ENCODE assay signal across 19 mouse cellular contexts in genomic region chr16:49812821-49813616, GRCm38 (mm10). TPM values are rescaled to one million over a fixed set of nuclear protein-coding genes. Genes with fewer than 3 reads are reported as not detected.
DNase-seq lines count a peak whose midpoint lies in the region; ATAC-seq and TF ChIP-seq lines count a peak whose summit lies in the region.
"Had no signal": no experiment of that assay in that cellular context is flagged by ENCODE, and none has a peak within 500 bp of the region (broad histone marks: within the 10 kb centered on the region; RNA-seq: fewer than 3 reads in every experiment).

No protein-coding gene starts in this region.

- H3K4me3 ChIP-seq in forebrain, embryonic 14.5 days (ENCODE audit: low read depth, low read length), result no peak overlapping the region
- H3K4me3 ChIP-seq in forebrain, embryonic 15.5 days, result no peak overlapping the region
- no peak overlapping the region for H3K4me3 ChIP-seq in embryonic facial prominence, embryonic 14.5 days (ENCODE audit: low read depth, low read length)
- no peak overlapping the region for H3K4me3 ChIP-seq in limb, embryonic 12.5 days (replicated peaks)
- no peak overlapping the region for H3K4me3 ChIP-seq in midbrain, embryonic 13.5 days (replicated peaks)
- H3K4me3 ChIP-seq: erythroblast, embryonic 14.5 days; hindbrain, embryonic 13.5 days; liver, embryonic 15.5 days had no signal

- WGBS in forebrain, embryonic 14.5 days, result 48% methylated on average over 10 of the region's 10 CpGs
- WGBS in forebrain, embryonic 15.5 days, result 42% methylated on average over 10 of the region's 10 CpGs
- WGBS in embryonic facial prominence, embryonic 14.5 days, result 30% methylated on average over 10 of the region's 10 CpGs
- 29% methylated on average over 10 of the region's 10 CpGs for WGBS in limb, embryonic 12.5 days
- 77% methylated on average over 10 of the region's 10 CpGs for WGBS in midbrain, embryonic 13.5 days

- DNase-seq in forebrain, embryonic 14.5 days (ENCODE audit: low spot score), result peak; percentile 46
- DNase-seq in brain, embryonic 14.5 days (ENCODE audit: low read depth), result peak; percentile 56
- DNase-seq in embryonic facial prominence, embryonic 14.5 days (ENCODE audit: low spot score), result peak; percentile 87
- DNase-seq in T-cell, adult 2 months (ENCODE audit: low spot score), result no peak
- DNase-seq: adrenal gland, adult 2 months; cerebellum, postnatal 10 days; gastrocnemius, postnatal 14 days; heart, postnatal 10 days; kidney, adult 18-20 months; kidney, postnatal 4 days; layer of hippocampus, postnatal 36 days; midbrain, embryonic 14.5 days; right cerebral cortex, postnatal 25 days had no signal

- H3K36me3 ChIP-seq in forebrain, embryonic 14.5 days (ENCODE audit: control insufficient read depth, insufficient read depth, low read length), result no peaks in the 10 kb centered on the region
- no peaks in the 10 kb centered on the region for H3K36me3 ChIP-seq in forebrain, embryonic 15.5 days
- no peaks in the 10 kb centered on the region for H3K36me3 ChIP-seq in embryonic facial prominence, embryonic 14.5 days (ENCODE audit: control insufficient read depth, insufficient read depth, low read length)
- no peaks in the 10 kb centered on the region for H3K36me3 ChIP-seq in limb, embryonic 12.5 days
- no peaks in the 10 kb centered on the region for H3K36me3 ChIP-seq in midbrain, embryonic 13.5 days
- H3K36me3 ChIP-seq: hindbrain, embryonic 13.5 days; liver, embryonic 15.5 days had no signal

- peak; percentile 52; the same call in 1 of the 2 replicates for ATAC-seq in forebrain, embryonic 14.5 days
- no peak for ATAC-seq in forebrain, embryonic 15.5 days (replicated peaks)
- ATAC-seq in embryonic facial prominence, embryonic 14.5 days (ENCODE audit: low read depth), result peak; percentile 75
- 0 out of 2 replicates have a peak, but pooled peaks have one; percentile 64 for ATAC-seq in limb, embryonic 12.5 days (ENCODE audit: insufficient number of reproducible peaks, insufficient read depth, low FRiP score, low TSS enrichment, low read depth)
- ATAC-seq in midbrain, embryonic 13.5 days, result no peak

- no peak for TF ChIP-seq POLR2A in brain, embryonic 14.5 days (IDR thresholded peaks at IDR 0.05; ENCODE audit: borderline replicate concordance, extremely low read depth, insufficient read depth, insufficient read length, poor library complexity, severe bottlenecking)

- H3K9ac ChIP-seq in forebrain, embryonic 14.5 days (ENCODE audit: low read length), result no peak overlapping the region
- H3K9ac ChIP-seq in forebrain, embryonic 15.5 days (replicated peaks), result no peak overlapping the region
- H3K9ac ChIP-seq in embryonic facial prominence, embryonic 14.5 days (ENCODE audit: low read depth, low read length), result no peak overlapping the region
- no peak overlapping the region for H3K9ac ChIP-seq in limb, embryonic 12.5 days (replicated peaks)
- no peak overlapping the region for H3K9ac ChIP-seq in midbrain, embryonic 13.5 days (replicated peaks)
- H3K9ac ChIP-seq: hindbrain, embryonic 13.5 days; liver, embryonic 15.5 days had no signal

- no peaks in the 10 kb centered on the region for H3K9me3 ChIP-seq in forebrain, embryonic 14.5 days (replicated peaks; ENCODE audit: control insufficient read depth, low read length)
- no peaks in the 10 kb centered on the region for H3K9me3 ChIP-seq in forebrain, embryonic 15.5 days
- no peaks in the 10 kb centered on the region for H3K9me3 ChIP-seq in embryonic facial prominence, embryonic 14.5 days (ENCODE audit: control insufficient read depth, low read length)
- H3K9me3 ChIP-seq in limb, embryonic 12.5 days, result no peaks in the 10 kb centered on the region
- H3K9me3 ChIP-seq in midbrain, embryonic 13.5 days, result no peaks in the 10 kb centered on the region
- H3K9me3 ChIP-seq: hindbrain, embryonic 13.5 days; liver, embryonic 15.5 days had no signal

- no peaks in the 10 kb centered on the region for H3K4me1 ChIP-seq in forebrain, embryonic 14.5 days (ENCODE audit: control insufficient read depth, insufficient read depth, low read length)
- peaks cover 10% of the 10 kb centered on the region; the same call in 1 of the 2 replicates for H3K4me1 ChIP-seq in forebrain, embryonic 15.5 days
- H3K4me1 ChIP-seq in embryonic facial prominence, embryonic 14.5 days (ENCODE audit: control insufficient read depth, insufficient read depth, low read length), result peaks cover 8% of the 10 kb centered on the region; the same call in 1 of the 2 replicates
- H3K4me1 ChIP-seq in limb, embryonic 12.5 days (replicated peaks), result peaks cover 11% of the 10 kb centered on the region; the same call in 1 of the 2 replicates
- no peaks in the 10 kb centered on the region for H3K4me1 ChIP-seq in midbrain, embryonic 13.5 days (replicated peaks)
- H3K4me1 ChIP-seq: hindbrain, embryonic 13.5 days had no signal

- H3K27me3 ChIP-seq in forebrain, embryonic 14.5 days (replicated peaks; ENCODE audit: control insufficient read depth, insufficient read depth, low read length), result no peaks in the 10 kb centered on the region
- no peaks in the 10 kb centered on the region for H3K27me3 ChIP-seq in forebrain, embryonic 15.5 days
- no peaks in the 10 kb centered on the region for H3K27me3 ChIP-seq in embryonic facial prominence, embryonic 14.5 days (replicated peaks; ENCODE audit: control insufficient read depth, insufficient read depth, low read length)
- H3K27me3 ChIP-seq in limb, embryonic 12.5 days, result no peaks in the 10 kb centered on the region
- no peaks in the 10 kb centered on the region for H3K27me3 ChIP-seq in midbrain, embryonic 13.5 days
- H3K27me3 ChIP-seq: hindbrain, embryonic 13.5 days; liver, embryonic 15.5 days had no signal

- no peak overlapping the region for H3K27ac ChIP-seq in forebrain, embryonic 14.5 days (ENCODE audit: low read depth, low read length)
- H3K27ac ChIP-seq in forebrain, embryonic 15.5 days (replicated peaks), result no peak overlapping the region
- no peak overlapping the region for H3K27ac ChIP-seq in embryonic facial prominence, embryonic 14.5 days (replicated peaks; ENCODE audit: low read depth, low read length)
- H3K27ac ChIP-seq in limb, embryonic 12.5 days, result no peak overlapping the region
- H3K27ac ChIP-seq in midbrain, embryonic 13.5 days, result no peak overlapping the region
- H3K27ac ChIP-seq: hindbrain, embryonic 13.5 days; liver, embryonic 15.5 days had no signal

- TF ChIP-seq CTCF in brain, embryonic 14.5 days (IDR thresholded peaks at IDR 0.05; ENCODE audit: borderline replicate concordance, extremely low read depth, insufficient read depth, insufficient read length), result no peak

- H3K4me2 ChIP-seq in forebrain, embryonic 14.5 days (ENCODE audit: low read length), result no peak overlapping the region
- no peak overlapping the region for H3K4me2 ChIP-seq in forebrain, embryonic 15.5 days (replicated peaks)
- H3K4me2 ChIP-seq in embryonic facial prominence, embryonic 14.5 days (ENCODE audit: low read depth, low read length), result no peak overlapping the region
- no peak overlapping the region for H3K4me2 ChIP-seq in limb, embryonic 12.5 days
- no peak overlapping the region for H3K4me2 ChIP-seq in midbrain, embryonic 13.5 days (replicated peaks)
- H3K4me2 ChIP-seq: hindbrain, embryonic 13.5 days; liver, embryonic 15.5 days had no signal

RNA-seq across cellular contexts. Expression of gene Cd47, which starts 12.7 kb away (rescaled TPM):
- 97.9 and 120 TPM in 2 replicates for polyA plus RNA-seq in forebrain, embryonic 14.5 days (2014; fragmentation: Nextera tagmentation; extraction: Ambion mirVana)
- 123 and 128 TPM in 2 replicates for polyA plus RNA-seq in forebrain, embryonic 15.5 days (2015; fragmentation: Nextera tagmentation; extraction: Ambion mirVana)
- polyA plus RNA-seq in brain, embryonic 14.5 days (2012; rRNA removed), result 49.4 and 58.5 TPM in 2 replicates
- polyA plus RNA-seq in embryonic facial prominence, embryonic 14.5 days (2014; fragmentation: Nextera tagmentation; extraction: Ambion mirVana), result 96.1 and 102 TPM in 2 replicates
- polyA plus RNA-seq in limb, embryonic 12.5 days (2016; fragmentation: Nextera tagmentation; extraction: Ambion mirVana), result 40.0 TPM in 2 replicates
- 94.8 and 121 TPM in 2 replicates for polyA plus RNA-seq in midbrain, embryonic 13.5 days (2015; fragmentation: Nextera tagmentation; extraction: Ambion mirVana)

Comparison
In these comparisons a context has a peak if more than half of its experiments do, and no peak if none do; other contexts are left out.
1. ATAC-seq: peak in forebrain, embryonic 14.5 days (single experiment), embryonic facial prominence, embryonic 14.5 days (single experiment) and limb, embryonic 12.5 days (single experiment); none in forebrain, embryonic 15.5 days (single experiment) and midbrain, embryonic 13.5 days (single experiment).